ENCODE assay signal across 18 mouse cellular contexts in the genomic region with DNA sequence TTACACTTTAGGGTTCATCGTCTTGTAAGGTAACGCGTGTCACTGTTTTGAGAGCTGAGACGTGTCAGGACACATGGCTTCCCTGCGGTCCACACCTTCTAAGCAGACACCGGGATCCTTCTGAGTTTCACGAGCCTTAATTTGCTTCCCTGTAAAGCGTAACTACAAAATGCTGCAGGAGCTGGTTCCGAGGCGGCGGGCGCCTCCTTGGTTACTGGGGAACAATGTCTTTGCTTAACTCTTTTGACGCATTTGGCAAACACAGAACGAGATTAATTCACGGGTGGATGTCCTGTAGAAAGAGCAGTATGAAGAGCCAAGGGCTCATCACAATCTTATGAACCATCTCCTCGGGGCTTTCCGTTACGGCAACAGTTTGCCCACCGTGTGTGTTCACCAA. TPM values are rescaled to one million over a fixed set of nuclear protein-coding genes. Genes with fewer than 3 reads are reported as not detected.
A peak's percentile ranks its signal among the peaks of the same experiment; 100 is the strongest.
DNase-seq lines count a peak whose midpoint lies in the region; ATAC-seq and TF ChIP-seq lines count a peak whose summit lies in the region.
"Had no signal": no experiment of that assay in that cellular context is flagged by ENCODE, and none has a peak within 500 bp of the region (broad histone marks: within the 10 kb centered on the region; RNA-seq: fewer than 3 reads in every experiment).

No protein-coding gene starts in this region.

- no peaks in the 10 kb centered on the region for H3K36me3 ChIP-seq in forebrain, embryonic 10.5 days (replicated peaks)
- H3K36me3 ChIP-seq in forebrain, embryonic 14.5 days (ENCODE audit: control insufficient read depth, insufficient read depth, low read length), result no peaks in the 10 kb centered on the region
- H3K36me3 ChIP-seq: embryonic facial prominence, embryonic 12.5 days; heart, embryonic 12.5 days; kidney, embryonic 15.5 days; liver, embryonic 12.5 days had no signal

- H3K4me2 ChIP-seq in forebrain, embryonic 14.5 days (ENCODE audit: low read length), result no peak overlapping the region
- H3K4me2 ChIP-seq: embryonic facial prominence, embryonic 12.5 days; heart, embryonic 12.5 days; kidney, embryonic 15.5 days; liver, embryonic 12.5 days had no signal

- no peak for ATAC-seq in forebrain, embryonic 14.5 days
- ATAC-seq: liver, embryonic 12.5 days had no signal

- 0 out of 2 replicates have a peak overlapping the region, but pooled peaks have one; percentile 11 for H3K27ac ChIP-seq in forebrain, embryonic 10.5 days
- no peak overlapping the region for H3K27ac ChIP-seq in forebrain, embryonic 14.5 days (ENCODE audit: low read depth, low read length)
- peak overlapping the region; percentile 32; the same call in 1 of the 2 replicates for H3K27ac ChIP-seq in layer of hippocampus, adult 2 months
- no peak overlapping the region for H3K27ac ChIP-seq in cerebellum, adult 2 months (ENCODE audit: insufficient read depth, low read length)
- H3K27ac ChIP-seq: embryonic facial prominence, embryonic 12.5 days; kidney, embryonic 15.5 days; liver, embryonic 12.5 days had no signal

- H3K9me3 ChIP-seq in forebrain, embryonic 10.5 days, result no peaks in the 10 kb centered on the region
- H3K9me3 ChIP-seq in forebrain, embryonic 14.5 days (replicated peaks; ENCODE audit: control insufficient read depth, low read length), result no peaks in the 10 kb centered on the region
- H3K9me3 ChIP-seq: embryonic facial prominence, embryonic 12.5 days; heart, embryonic 12.5 days; kidney, embryonic 15.5 days; liver, embryonic 12.5 days had no signal

- peaks cover 28% of the 10 kb centered on the region for H3K4me1 ChIP-seq in forebrain, embryonic 10.5 days
- H3K4me1 ChIP-seq in forebrain, embryonic 14.5 days (ENCODE audit: control insufficient read depth, insufficient read depth, low read length), result peaks cover 10% of the 10 kb centered on the region
- no peaks in the 10 kb centered on the region for H3K4me1 ChIP-seq in cerebellum, adult 2 months (ENCODE audit: control insufficient read depth, insufficient read depth, low read length)
- H3K4me1 ChIP-seq: heart, embryonic 12.5 days; megakaryocyte, embryonic 14.5 days had no signal

- no peaks in the 10 kb centered on the region for H3K27me3 ChIP-seq in forebrain, embryonic 10.5 days (ENCODE audit: poor library complexity, severe bottlenecking)
- H3K27me3 ChIP-seq in forebrain, embryonic 14.5 days (replicated peaks; ENCODE audit: control insufficient read depth, insufficient read depth, low read length), result no peaks in the 10 kb centered on the region
- no peaks in the 10 kb centered on the region for H3K27me3 ChIP-seq in cerebellum, adult 2 months (ENCODE audit: control insufficient read depth, insufficient read depth, low read length)
- H3K27me3 ChIP-seq: embryonic facial prominence, embryonic 12.5 days; heart, embryonic 12.5 days; kidney, embryonic 15.5 days had no signal

- no peak overlapping the region for H3K4me3 ChIP-seq in forebrain, embryonic 10.5 days
- no peak overlapping the region for H3K4me3 ChIP-seq in forebrain, embryonic 14.5 days (ENCODE audit: low read depth, low read length)
- peak overlapping the region; percentile 15; the same call in 1 of the 2 replicates for H3K4me3 ChIP-seq in layer of hippocampus, adult 2 months
- H3K4me3 ChIP-seq in cerebellum, adult 2 months (replicated peaks; ENCODE audit: insufficient read depth, low read depth, low read length), result no peak overlapping the region
- H3K4me3 ChIP-seq: embryonic facial prominence, embryonic 12.5 days; heart, embryonic 12.5 days; kidney, embryonic 15.5 days; liver, embryonic 12.5 days; megakaryocyte, embryonic 14.5 days had no signal

- 82% methylated on average over 19 of the region's 19 CpGs for WGBS in forebrain, embryonic 10.5 days
- WGBS in forebrain, embryonic 14.5 days, result 55% methylated on average over 19 of the region's 19 CpGs
- WGBS in cerebellum, adult 2 months, result 57% methylated on average over 19 of the region's 19 CpGs

- DNase-seq in forebrain, embryonic 10.5 days (ENCODE audit: extremely low spot score, low spot score), result no peak
- no peak for DNase-seq in forebrain, embryonic 14.5 days (ENCODE audit: low spot score)
- no peak for DNase-seq in layer of hippocampus, adult 2 months (ENCODE audit: low spot score in 2 of 2)
- DNase-seq in layer of hippocampus, adult 11-12 months (ENCODE audit: low spot score), result no peak
- peak; percentile 41 to 53 for DNase-seq in right cerebral cortex, postnatal 10 days (ENCODE audit: low spot score in 2 of 2)
- no peak for DNase-seq in right cerebral cortex, adult 18-20 months
- peak; percentile 34 for DNase-seq in right cerebral cortex, postnatal 4 days
- DNase-seq in cerebellum, adult 2 months, result no peak
- DNase-seq: cerebellum, postnatal 10 days; gastrocnemius, postnatal 36 days; thymus, adult 2 months had no signal

- no peak for TF ChIP-seq CTCF in layer of hippocampus, adult 2 months (conservative IDR thresholded peaks at IDR 0.05)
- no peak for TF ChIP-seq CTCF in cerebellum, adult 2 months (IDR thresholded peaks at IDR 0.05; ENCODE audit: borderline replicate concordance, insufficient read depth, low read depth, low read length)

- no peak for TF ChIP-seq POLR2A in cerebellum, adult 2 months (IDR thresholded peaks at IDR 0.05; ENCODE audit: borderline replicate concordance, insufficient read depth, low read length)

- no peak overlapping the region for H3K9ac ChIP-seq in forebrain, embryonic 14.5 days (ENCODE audit: low read length)
- H3K9ac ChIP-seq: embryonic facial prominence, embryonic 12.5 days; heart, embryonic 12.5 days; kidney, embryonic 15.5 days; liver, embryonic 12.5 days had no signal

RNA-seq across cellular contexts. Expression of a gene that starts 29.6 kb away (rescaled TPM):
- 1.6 and 2.0 TPM in 2 replicates for polyA plus RNA-seq in forebrain, embryonic 10.5 days (2016; fragmentation: Nextera tagmentation; extraction: Ambion mirVana)
- 10.5 and 11.0 TPM in 2 replicates for polyA plus RNA-seq in forebrain, embryonic 14.5 days (2014; fragmentation: Nextera tagmentation; extraction: Ambion mirVana)
- 1 to 10 TPM; 8.5 to 9.0 TPM for total RNA-seq in layer of hippocampus, adult 2 months (2021)
- 5.4 and 6.0 TPM in 2 replicates for polyA plus RNA-seq in cerebellum, adult 2 months (2012; rRNA removed)
- total RNA-seq: gastrocnemius, postnatal 36 days; hematopoietic stem cell, adult 5-6 weeks had no signal
- polyA plus RNA-seq: lung, embryonic 16.5 days had no signal

Comparison
In these comparisons a context has a peak if more than half of its experiments do, and no peak if none do; other contexts are left out.
1. DNase-seq: peak in right cerebral cortex, postnatal 10 days (2 of 2) and right cerebral cortex, postnatal 4 days (single experiment); none in forebrain, embryonic 10.5 days (single experiment), forebrain, embryonic 14.5 days (single experiment), layer of hippocampus, adult 2 months (0 of 2), layer of hippocampus, adult 11-12 months (single experiment), right cerebral cortex, adult 18-20 months (single experiment) and cerebellum, adult 2 months (0 of 2).
2. H3K27ac ChIP-seq: peak in forebrain, embryonic 10.5 days (single experiment) and layer of hippocampus, adult 2 months (single experiment); none in forebrain, embryonic 14.5 days (single experiment) and cerebellum, adult 2 months (single experiment).